Mouse (Mus musculus): ENCODE measurements around the gene Olfr130.

The Olfr130 gene

DNA sequence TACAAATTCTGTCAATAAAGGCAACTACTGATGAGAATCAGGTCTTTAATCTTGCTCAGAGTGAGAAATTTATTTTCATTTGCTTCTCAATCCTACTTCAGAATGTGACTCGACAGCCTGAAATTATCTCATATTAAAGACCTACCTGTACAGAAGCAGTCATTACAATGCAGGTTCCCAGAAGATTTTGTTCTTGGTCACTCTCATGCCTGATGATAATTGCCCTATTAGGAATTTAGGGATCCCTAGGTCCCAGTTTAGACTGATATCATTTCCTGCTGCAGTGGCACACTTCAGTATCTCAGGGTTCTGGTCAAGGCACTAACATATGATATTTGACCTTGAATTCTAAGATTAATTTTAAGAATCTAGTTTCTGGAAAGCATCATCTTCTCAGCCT is at the start of gene Olfr130:
Gene Olfr130, plus strand, starts transcription at position 301 of the 400 bp plus-strand sequence.
- no peak for DNase-seq (ENCODE audit: low read depth, low spot score)

DNA sequence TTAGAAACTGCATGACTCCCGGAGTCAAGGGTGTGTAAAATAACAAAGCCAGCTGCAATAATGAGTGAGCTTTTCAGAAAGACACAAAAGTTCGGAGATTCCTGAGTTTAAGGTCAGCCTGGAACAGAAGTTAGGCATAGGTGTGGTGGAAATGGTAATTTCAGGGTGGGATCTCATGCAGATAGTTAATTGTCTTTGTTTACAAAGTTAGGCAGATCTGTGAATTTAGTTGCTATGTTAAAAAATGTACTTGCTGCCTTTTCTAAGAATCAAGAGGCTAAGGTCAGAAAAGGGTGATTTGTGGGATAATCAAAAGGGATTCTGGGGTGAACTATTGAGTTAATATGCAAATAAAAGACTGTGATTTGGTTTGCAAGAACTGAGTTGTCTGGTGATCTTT is 47.4 kb upstream of the Olfr130 start:
- DNase-seq (ENCODE audit: low read depth, low spot score): no peak

DNA sequence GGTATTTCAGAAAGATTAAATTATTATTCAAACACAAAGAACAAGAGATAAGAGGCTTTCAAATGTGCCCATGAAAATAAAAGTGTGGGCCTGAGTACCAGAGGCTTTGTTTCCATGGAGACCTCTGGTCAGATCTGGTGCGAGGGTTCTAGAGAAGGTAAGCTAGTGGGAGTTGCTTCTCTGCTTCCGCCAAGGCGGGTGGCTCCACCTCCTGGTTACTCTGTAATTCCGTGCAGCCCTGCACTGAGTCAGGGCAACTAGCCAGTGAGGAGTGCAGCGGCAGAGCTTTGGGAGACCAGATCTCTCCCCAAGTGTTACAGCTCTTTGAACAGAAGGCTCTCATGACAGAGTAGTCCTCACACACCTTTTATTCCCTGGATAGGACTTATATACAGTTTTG is 37.4 kb upstream of the Olfr130 start:
- no peak for DNase-seq (ENCODE audit: low read depth, low spot score)

DNA sequence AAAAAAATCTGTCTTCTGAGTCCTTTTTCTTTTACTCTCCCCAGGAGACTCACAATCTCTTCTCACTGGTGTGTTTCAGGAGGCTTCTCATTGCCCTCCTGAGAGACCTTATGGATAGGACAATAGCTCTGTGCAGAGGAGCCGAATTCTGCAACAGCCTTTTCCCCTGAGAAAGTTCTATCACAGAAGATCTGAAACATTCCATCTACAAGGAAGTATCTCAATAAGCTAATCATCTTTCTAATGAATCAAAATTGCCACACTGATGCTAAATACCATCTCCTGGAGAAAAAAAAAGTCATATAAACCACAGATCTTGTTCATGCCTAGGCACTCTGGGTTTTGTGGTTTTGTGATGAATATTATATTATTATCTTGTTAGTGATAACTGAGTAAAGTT is 3.7 kb upstream of the Olfr130 start, which contains the start of gene Olfr129:
Gene Olfr129, minus strand, starts transcription at position 101 of the 400 bp plus-strand sequence.
- DNase-seq (ENCODE audit: low read depth, low spot score): no peak

DNA sequence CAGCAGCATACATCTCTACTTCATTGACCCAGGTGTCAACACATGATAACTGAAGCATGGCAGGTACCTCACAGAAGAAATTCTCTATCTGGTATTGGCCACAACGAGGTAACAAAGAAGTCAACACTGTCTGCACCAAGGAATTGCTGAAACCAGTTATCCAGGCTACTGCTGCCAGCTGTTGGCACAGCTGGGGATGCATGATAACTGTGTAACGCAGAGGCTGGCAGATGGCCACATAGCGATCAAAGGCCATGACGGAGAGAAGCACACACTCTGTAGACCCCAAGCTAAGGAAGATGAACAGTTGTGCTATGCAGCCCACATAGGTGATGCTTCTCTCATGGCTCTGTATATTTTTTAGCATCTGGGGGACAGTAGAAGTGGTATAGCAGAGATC is 18.6 kb downstream of the Olfr130 start:
- no peak for DNase-seq (ENCODE audit: low read depth, low spot score)

DNA sequence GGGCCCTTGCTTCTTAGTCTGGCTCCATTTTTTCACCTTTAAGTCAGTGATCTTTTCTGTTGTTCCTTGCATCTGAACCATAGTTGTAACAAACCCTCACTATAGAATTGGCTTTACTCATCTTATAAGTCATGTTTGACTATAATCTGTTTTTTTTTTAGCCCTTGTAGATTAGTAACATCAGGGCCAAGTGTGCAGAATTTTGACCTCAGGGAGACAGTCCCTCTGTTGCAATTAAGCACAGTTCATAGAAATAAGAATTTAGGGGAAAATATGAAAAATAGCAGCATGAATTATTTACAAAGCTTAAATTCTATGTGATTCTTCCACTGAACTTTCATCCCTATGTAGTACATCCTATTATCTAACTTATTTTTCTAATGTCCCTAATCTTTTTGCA is 24.9 kb downstream of the Olfr130 start, which contains the start of gene Olfr131:
Gene Olfr131, minus strand, starts transcription at position 101 of the 400 bp plus-strand sequence.
- DNase-seq (ENCODE audit: low read depth, low spot score): no peak
